Mouse (Mus musculus) ES-E14 (cell line): Measurements from ENCODE around the gene Kank4.

ENCODE experiments used
- CHD2 ChIP-seq: IDR thresholded peaks from 2 replicates; pipeline ENCODE4 v1.6.1; 2014; ENCODE audit warnings: mild to moderate bottlenecking, low read depth, low read length, inconsistent platforms
- HCFC1 ChIP-seq: IDR thresholded peaks from 2 replicates; pipeline ENCODE4 v1.6.1; 2012; ENCODE audit warnings: low read length, inconsistent platforms, borderline replicate concordance; ENCODE audit not compliant: insufficient read depth
- ZC3H11A ChIP-seq: IDR thresholded peaks from 2 replicates; pipeline ENCODE4 v1.6.1; 2012; ENCODE audit warnings: low read depth, mild to moderate bottlenecking, inconsistent platforms, low read length, borderline replicate concordance
- ZNF384 ChIP-seq: IDR thresholded peaks from 2 replicates; pipeline ENCODE4 v1.6.1; 2012; ENCODE audit warnings: low read depth, low read length, inconsistent platforms

- no peak for TF ChIP-seq ZC3H11A
- no peak for TF ChIP-seq CHD2
- TF ChIP-seq HCFC1: no peak
- TF ChIP-seq ZNF384: no peak
Observed at GRCm38 (mm10) chr4:98785851-98786250, 31.5 kb downstream of the Kank4 start.
